Mouse (Mus musculus) gastrocnemius, postnatal 36 days (tissue): ENCODE data around the gene Tas2r124. TPM values are rescaled to one million over a fixed set of nuclear protein-coding genes. Genes with fewer than 3 reads are reported as not detected.

Source experiments
- DNase-seq, 2 experiments: peaks; one replicate each; pipeline ENCODE4 v3.0.0; 2022
- intact Hi-C: fragments of 180-260 bp; cut with DNase I; formaldehyde crosslinking; loops from one replicate; pipeline ENCODE4 v1.15.1; 2025
- long read RNA-seq, 2 experiments: library from polyadenylated mRNA; stranded (forward); transcript quantifications; one replicate each; pipeline ENCODE4 v2.0.0; 2021
- total RNA-seq, 2 experiments: library from RNA; stranded (reverse); gene quantifications; 2 replicates each; pipeline ENCODE4 v1.2.3; 2021

The Tas2r124 gene
- not detected for total RNA-seq
- long read RNA-seq, experiment 1: 0 reads
- long read RNA-seq, experiment 2: 0 reads

- intact Hi-C loops: no loop called here
Observed at GRCm38 (mm10) chr6:132754430-132754829, at the start of gene Tas2r124. TSS of gene Tas2r124 (plus strand) at chr6:132754730.

GRCm38 (mm10) chr6:132711828-132712227 is 42.7 kb upstream of the Tas2r124 start, which contains the start of gene Tas2r122:
TSS of gene Tas2r122 (minus strand) at chr6:132711928.
- DNase-seq: no peak
- intact Hi-C loops: no loop called here

More at GRCm38 (mm10) chr6:132754430-132754829, at the start of gene Tas2r124:
- no peak for DNase-seq

DNA sequence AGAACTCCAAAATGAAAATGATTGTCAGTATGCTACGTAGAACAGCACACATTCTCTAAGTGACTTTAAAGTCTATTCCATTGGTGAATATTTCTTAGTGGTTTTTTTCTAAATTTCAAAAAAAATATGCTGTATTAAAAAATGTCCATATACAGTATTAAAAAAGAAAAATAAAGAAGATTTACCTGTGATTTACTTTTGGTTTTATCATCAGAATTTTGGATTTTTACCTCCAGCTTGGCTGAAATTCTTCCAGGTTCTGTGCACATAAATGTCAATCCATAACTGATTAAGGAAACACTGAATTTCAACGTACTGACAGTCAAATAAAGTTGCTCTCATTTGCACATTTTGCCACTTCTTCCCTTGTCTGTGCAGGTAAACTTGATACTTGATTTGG is 16.6 kb upstream of the Tas2r124 start, which contains the start of gene Tas2r115:
Tas2r115 (minus strand) TSS at position 101 of the 400 bp plus-strand sequence.
- intact Hi-C loops: no loop called here
- DNase-seq: no peak

GRCm38 (mm10) chr6:132750206-132750605 is 4.3 kb upstream of the Tas2r124 start:
- intact Hi-C loops: no loop called here
- no peak for DNase-seq

DNA sequence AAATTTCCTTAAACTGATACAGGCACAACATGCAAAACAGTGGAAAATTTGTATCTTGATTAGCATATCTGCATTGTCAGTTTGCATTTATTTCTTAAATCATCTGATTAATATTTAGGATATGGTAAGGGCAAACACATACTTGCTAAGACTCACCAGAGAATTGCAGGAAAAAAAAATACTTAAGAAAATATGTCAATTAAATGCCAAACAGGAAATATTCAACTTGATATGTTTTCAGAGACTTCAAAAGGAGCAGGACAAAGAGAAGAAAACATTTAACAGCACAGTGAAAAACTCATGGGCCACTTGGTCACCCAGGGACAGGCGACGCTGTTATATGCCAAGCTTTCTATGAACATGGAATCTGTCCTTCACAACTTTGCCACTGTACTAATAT is 7.3 kb downstream of the Tas2r124 start, which contains the start of gene Tas2r102:
Tas2r102 (plus strand) TSS at position 301 of the 400 bp plus-strand sequence.
- intact Hi-C loops: no loop called here
- no peak for DNase-seq

GRCm38 (mm10) chr6:132778062-132778461 is 23.5 kb downstream of the Tas2r124 start, which contains the start of gene Tas2r136:
TSS of gene Tas2r136 (minus strand) at chr6:132778162.
- intact Hi-C loops: no loop called here
- DNase-seq: no peak

DNA sequence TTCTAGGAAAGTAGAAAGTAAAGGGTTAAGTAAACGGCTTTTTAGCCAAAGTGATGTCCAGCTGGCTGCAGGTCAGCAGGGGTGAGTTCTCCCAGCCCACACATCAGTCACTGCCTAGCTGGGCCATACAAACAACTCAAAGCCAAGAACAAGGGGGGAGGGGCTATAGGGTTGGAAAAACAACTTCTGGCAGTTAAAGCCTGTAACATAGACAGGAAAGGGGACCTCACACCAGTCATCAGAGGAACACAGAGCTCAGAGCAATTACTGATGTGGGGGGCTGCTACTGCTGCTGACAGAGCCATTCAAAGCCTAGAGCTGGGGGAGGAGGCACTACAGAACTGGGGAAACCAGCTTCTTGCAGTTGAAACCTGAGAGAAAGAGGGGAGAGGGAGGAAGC is 40.9 kb downstream of the Tas2r124 start:
- no peak for DNase-seq
- intact Hi-C loops: no loop called here

- DNase-seq: no peak
- intact Hi-C loops: loop anchor here (10.0 kb wide), 1 partner anchor 182 kb away; the partner anchor contains the start of gene Tas2r109
Observed at GRCm38 (mm10) chr6:132802518-132802917, 48.0 kb downstream of the Tas2r124 start, which contains the start of gene Tas2r117. TSS of gene Tas2r117 (plus strand) at chr6:132802818.

Other genes with a start within 250 kb of the Tas2r124 start
- gene Prh1, start 184.9 kb upstream of the Tas2r124 start, total RNA-seq: not detected
- gene Prp2, start 158.8 kb upstream of the Tas2r124 start, total RNA-seq: not detected
- not detected for gene A630073D07Rik, start 103.2 kb upstream of the Tas2r124 start, total RNA-seq
- not detected for gene Tas2r120, start 97.8 kb upstream of the Tas2r124 start, total RNA-seq
- not detected for gene Tas2r121, start 53.7 kb upstream of the Tas2r124 start, total RNA-seq
- gene Tas2r122, start 42.8 kb upstream of the Tas2r124 start, total RNA-seq: not detected
- gene Tas2r115, start 16.7 kb upstream of the Tas2r124 start, total RNA-seq: not detected
- not detected for gene Tas2r102, start 7.4 kb downstream of the Tas2r124 start, total RNA-seq
- not detected for gene Tas2r136, start 23.4 kb downstream of the Tas2r124 start, total RNA-seq
- not detected for gene Tas2r117, start 48.1 kb downstream of the Tas2r124 start, total RNA-seq
- not detected for gene Tas2r123, start 92.4 kb downstream of the Tas2r124 start, total RNA-seq
- not detected for gene Tas2r116, start 100.7 kb downstream of the Tas2r124 start, total RNA-seq
- gene Tas2r110, start 113.3 kb downstream of the Tas2r124 start, total RNA-seq: not detected
- gene Tas2r113, start 138.3 kb downstream of the Tas2r124 start, total RNA-seq: not detected
- gene Tas2r125, start 154.9 kb downstream of the Tas2r124 start, total RNA-seq: not detected
- gene Tas2r129, start 196.4 kb downstream of the Tas2r124 start, total RNA-seq: not detected
- gene Tas2r131, start 203.2 kb downstream of the Tas2r124 start, total RNA-seq: not detected
- gene Tas2r109, start 226.2 kb downstream of the Tas2r124 start, total RNA-seq: not detected